Mouse (Mus musculus): ENCODE measurements at regions not wholly inside any gene's neighbourhood (a gene's known extent, or its start where the extent isn't known, plus 50 kb on each side); places are given as distances from the start of the nearest gene placed in this dataset.

DNA sequence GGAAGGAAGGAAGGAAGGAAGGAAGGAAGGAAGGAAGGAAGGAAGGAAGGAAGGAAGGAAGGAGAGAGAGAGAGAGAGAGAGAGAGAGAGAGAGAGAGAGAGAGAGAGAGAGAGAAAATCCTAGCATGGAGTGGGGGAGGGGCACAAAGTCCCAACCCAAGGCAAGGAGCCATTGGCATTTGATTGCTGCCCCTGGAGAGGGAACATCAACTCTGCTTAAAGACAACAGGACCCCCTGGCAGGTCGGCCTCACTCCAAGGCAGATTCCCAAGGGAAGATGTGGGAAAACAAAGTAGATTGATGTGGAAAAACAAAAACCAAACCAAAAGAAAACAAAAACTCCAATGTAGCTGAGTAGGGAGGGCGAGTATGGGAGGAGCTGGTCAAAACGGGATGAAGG, 49.9 kb upstream of the Fzd10 start:
- no peak for DNase-seq (ENCODE audit: low spot score)

DNA sequence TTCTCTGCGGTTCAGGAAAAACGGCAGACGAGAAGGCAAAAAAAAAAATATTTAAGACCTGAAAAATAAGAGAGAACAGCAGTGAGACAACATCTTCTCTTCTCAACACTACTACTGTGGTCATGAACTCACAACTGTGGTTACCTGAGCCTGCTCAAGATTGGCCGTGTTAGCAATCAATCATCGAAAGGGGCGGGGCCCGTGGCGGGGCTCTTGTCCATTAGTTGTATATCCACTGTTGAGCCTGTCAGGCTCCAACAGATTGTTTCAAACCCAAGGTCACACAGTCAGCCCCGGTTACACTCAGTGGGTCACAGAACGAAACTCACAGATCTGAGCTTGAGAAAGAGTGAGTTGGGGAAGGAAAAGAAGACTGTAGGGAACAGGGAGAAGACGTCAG, 50.8 kb upstream of the Fzd10 start:
- DNase-seq (ENCODE audit: low spot score): no peak

DNA sequence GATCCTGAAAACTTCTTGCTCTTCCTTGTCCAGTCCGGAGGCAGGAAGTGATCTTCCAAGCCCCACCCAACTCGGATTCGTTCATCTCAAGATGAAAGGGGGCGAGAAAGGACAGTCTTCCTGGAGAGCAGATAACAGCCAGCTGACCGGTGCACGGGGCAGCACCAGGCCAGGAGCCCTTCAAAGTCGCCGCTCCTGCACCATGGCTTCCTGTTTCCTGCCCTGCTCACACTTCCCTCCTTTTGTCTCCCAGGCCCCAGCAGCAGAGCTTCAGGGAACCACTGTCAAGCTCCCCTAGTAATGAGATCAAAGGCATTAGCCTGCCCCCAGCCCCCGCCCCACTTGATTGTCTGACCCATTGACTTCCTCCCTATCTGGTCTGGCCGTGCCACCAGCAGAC, 58.6 kb upstream of the Fzd10 start:
- DNase-seq (ENCODE audit: low spot score): no peak

DNA sequence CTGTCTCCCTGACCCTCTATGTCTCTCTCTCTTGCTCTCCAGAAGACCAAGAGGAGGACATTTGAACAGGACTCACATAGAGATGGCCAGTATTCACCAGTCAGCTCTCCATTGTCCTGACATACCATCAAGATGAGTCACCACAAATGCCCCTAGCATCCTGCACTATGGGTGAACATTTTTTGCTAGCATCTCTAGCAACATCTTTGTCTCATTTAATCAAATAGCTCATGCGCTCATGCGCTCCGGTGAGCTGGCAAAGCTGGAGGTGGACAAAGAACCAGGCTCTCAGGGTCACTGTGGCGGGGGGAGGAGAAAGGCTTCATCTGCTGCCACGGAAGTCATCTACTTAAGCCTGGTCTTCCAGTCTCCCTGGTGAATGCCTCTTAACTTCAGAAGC, 62.0 kb upstream of the Fzd10 start:
- no peak for DNase-seq (ENCODE audit: low spot score)

DNA sequence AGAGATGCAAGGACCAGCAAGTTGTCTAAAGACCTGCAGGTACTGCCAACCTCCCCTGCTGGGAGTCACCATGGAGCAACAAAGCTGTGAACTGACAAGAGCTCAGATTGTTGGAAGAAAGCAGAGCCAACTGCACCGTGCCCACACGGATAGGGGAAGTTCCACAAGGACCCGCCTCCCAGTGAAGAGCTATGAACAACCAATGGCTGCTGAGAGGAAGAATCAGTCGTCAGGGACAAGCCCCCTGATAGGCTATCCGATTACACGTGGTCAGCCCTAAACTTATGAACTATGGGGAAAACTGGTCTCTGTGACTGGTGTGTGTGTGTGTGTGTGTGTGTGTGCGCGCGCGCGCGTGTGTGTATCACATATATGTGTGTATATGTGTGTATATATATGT, 63.4 kb upstream of the Fzd10 start:
- no peak for DNase-seq (ENCODE audit: low spot score)

DNA sequence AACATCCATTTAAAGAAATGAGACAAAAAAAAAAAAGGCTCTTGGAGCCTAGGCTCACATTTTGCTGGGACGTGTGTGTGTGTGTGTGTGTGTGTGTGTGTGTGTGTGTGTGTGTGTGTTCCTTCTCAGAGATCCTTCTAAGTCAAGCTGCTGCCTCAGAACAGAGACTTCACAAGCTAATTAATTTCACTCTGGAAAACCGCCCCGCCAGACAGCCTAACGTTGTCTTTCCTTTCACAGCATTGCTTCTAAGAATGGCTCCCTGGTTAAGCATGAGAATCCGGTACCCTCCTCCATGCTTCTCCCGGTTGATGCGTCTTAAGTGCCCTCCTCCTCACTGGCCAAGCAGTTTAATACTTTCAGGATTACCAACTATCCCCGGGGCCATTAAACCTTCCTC, 64.3 kb upstream of the Fzd10 start:
- no peak for DNase-seq (ENCODE audit: low spot score)

DNA sequence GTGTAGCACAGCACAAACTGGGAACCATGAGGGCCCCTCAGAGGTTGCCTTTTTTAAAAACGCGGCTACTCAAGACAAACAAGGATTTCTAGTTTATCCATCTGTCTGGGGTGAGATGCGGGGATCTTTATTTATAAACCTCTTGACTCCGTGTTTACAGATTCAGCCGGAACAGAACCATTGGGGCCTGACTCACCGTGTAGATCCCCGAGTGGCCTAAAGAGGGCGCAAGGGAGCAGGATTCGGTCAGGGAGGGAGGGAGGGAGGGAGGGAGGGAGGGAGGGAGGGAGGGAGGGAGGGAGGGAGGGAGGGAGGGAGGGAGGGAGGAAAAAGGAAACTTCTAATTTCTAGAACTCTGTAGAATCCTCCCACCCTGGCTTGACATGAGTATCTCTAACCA, 73.4 kb upstream of the Fzd10 start:
- DNase-seq (ENCODE audit: low spot score): no peak

DNA sequence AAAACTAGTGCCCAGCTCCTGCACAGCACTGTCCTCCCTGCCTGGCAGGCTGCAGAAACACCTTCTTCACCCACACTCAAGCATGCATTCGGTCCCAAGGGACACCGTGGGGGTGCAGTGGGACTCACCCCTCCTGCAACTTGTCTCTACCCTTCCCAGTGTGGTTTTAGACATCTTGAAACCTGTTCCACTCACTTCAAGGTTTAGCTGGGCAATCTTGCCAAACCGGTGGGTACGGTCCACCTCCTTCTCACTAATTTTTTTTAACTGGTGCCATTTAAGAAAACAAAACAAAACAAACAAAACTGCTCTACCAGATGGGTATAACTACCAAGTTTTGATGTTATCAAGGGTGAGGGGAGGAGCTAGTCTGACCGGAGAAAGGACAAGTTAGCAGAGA, 74.2 kb upstream of the Fzd10 start:
- DNase-seq (ENCODE audit: low spot score): no peak

DNA sequence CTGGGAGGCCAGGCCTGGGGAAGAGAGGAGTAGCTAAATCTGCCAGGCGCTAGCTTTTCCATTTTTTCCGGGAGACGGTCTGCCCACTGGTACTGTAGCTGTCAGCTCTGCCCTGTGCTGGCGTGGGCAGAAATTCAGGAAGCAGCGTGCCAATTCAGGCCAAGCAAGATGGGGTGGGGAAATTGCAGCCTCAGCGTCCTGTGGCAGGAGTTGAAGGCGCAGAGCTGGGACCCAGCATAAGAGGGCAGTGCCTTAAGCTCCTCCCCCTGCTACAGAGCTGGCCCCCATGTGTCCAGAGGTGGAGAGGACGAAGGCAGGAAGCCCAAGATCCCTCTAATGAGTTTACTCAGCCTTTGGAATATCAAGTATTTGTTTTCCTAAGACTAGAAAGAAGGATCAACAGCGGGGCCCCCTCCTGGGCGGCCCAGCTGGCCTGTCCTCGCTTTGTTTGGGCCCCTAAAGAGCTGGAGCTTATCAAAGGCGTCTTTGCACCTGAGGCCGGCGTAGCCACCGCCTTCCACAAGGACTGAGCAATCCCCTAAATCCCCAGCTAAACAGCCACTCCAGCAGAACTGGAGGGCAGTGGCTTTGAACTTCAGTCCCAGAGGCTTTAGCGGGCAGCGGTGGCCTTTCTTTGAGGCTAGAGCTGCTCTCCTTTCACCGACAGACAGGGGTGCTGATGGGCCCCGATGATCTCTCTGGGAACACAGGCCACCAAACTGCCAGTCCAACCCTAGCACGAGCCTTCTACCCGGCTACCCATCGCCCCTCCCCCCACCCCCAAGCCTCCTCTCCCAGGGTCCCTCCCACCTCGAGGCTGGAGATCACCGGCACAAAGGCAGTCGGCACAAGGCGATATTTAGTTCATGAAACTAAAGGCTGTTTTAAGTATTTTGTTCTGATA, 76.0 kb upstream of the Fzd10 start:
- DNase-seq (ENCODE audit: low spot score): no peak

DNA sequence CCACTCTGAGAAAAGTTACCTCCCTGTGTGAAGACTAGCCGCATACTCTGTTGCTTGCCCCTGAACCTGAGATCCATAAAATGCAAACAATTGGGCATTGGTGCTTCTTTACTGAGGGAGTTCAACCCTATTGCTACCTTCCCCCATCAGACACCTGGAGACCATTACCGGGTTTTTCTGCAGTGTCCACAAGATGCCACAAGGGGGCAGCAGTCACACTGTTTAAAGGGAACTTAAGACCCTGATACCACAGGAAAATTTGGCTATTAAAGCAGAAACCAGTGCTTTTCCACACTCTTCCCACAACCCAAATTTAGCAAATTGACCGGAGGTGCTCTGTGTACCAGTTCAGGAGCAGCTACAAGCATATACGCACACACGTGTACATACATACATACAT, 78.0 kb upstream of the Fzd10 start:
- no peak for DNase-seq (ENCODE audit: low spot score)

DNA sequence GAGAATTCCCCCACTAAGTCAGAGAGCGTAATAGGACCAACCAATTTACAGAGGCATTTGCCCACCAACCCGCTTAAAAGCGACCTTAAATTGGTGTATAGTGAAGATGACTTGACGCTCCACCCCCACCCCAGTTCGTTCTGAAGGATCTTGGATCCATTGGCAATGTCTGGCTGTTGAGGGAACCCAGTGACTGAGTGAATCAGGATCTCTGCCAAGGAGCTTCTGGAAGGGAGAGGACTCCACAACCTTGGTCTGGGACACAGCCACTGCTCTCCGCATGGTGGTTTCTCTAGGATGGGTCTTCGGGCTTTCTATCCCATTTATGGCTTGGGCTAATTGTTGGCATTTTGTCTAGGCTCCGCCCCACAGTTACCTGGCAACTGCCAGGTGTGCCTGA, 83.3 kb upstream of the Fzd10 start:
- DNase-seq (ENCODE audit: low spot score): no peak

DNA sequence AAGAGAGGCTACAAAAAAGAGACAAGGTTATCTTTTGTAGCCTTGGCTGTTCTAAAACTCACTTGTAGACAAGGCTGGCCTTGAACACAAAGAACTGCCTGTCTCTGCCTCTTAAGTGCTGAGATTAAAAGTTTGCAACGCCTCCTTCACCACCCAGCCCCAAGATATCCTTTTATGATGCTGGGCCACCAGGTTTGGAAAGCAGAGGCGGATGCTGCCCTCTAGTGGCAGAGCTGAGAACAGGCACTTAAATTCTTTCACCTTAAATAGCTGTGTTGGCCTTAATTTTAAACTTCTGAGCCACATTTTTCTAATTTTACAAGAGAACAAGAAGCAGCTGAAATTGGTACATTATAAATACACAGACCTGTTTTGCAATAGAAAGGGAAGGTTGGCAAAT, 82.5 kb upstream of the Tmem132d start:
- peak; percentile 22 for DNase-seq (ENCODE audit: low spot score)

DNA sequence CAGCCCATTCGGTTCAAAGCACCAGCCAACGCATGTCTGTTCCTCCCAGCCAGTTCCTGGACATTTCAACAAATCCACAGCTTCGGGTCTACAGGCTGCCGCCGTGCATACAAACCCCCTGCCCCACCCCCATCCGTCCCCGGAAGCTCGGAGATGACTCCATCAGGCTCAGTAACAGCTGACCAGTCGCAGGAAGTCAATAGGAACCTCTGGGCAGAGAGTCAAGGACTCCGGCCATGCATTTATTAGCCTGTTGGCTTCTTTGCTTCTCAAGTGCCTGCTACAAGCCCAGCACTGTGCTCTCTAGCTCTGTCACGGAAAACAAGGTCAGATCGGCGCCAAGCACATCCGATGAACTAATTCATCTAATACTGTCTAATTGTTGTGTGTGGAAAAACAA, 80.4 kb upstream of the Tmem132d start:
- DNase-seq (ENCODE audit: low spot score): no peak

DNA sequence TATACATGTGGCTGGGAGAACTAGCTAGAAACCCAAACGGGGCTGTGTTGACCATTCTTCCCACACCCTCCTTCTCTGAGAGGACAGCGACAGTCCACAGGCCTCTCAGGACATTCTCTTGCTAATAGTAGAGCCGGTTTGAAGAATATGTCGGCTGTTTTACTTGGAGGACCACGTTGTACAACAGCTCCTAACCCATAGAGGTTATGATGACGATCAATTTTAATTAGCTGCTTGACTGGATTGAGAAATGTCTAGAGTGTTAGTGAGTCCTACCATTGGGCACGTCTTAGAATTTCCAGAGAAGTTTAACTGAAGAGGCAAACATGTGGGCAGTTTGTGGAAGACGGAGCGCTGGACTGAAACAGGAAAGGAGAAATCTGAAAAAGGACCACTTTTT, 79.7 kb upstream of the Tmem132d start:
- no peak for DNase-seq (ENCODE audit: low spot score)

DNA sequence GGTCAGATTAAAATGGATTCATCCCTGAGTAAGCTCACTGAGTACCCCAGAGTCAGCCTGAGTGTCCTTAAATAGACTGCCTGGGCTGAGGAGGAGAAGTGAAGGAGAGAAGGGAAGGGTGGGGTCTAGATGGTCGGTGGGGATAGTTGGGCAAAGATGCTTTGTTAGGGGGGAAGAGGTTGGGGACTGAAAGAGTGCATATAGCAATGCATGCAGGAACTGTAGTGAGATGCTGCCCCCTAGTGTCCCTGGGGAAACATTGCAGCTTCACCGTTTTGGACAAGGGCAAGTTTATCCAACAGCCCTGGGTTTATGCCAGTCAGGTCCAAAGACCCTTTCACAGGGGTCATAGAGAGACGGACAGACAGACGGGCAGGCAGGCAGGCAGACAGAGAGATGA, 71.6 kb upstream of the Tmem132d start:
- peak; percentile 18 for DNase-seq (ENCODE audit: low spot score)

DNA sequence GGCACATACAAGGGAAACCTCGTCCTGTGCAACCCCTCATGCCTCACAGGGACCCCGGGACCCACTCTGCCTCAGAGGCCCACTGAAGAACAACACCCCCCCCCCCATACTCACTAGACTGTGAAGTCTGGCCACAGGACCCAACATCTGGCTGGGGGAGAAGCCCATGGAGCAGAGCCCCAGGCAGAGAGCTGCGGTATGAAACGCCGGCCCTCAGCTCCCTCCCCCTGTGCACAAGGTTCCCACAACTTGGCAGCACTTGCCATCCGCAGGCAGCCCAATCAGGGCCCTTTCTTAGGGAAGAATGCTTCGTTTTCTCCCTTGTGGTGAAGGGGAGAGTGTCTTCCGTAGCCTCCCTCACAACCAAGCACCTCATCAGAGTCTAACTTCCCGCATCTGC, 66.6 kb upstream of the Tmem132d start:
- no peak for DNase-seq (ENCODE audit: low spot score)

DNA sequence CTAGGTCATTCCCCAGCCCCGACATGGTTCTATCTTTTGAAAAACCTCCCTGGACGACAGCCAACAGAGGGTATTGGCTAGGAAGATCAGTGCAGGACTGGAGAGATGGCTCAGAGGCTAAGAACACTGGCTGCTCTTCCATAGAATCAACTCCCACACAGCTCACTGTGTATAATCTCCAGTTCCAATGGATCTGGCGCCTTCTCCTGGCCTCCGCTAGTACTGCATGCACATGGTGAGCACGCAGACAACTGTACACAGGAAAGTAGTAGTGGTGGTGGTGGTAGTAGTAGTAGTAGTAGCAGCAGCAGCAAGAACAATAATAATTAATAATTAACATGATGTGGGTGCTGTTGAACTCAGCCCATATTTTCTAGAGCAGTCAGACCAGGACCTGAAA, 66.2 kb upstream of the Tmem132d start:
- no peak for DNase-seq (ENCODE audit: low spot score)

DNA sequence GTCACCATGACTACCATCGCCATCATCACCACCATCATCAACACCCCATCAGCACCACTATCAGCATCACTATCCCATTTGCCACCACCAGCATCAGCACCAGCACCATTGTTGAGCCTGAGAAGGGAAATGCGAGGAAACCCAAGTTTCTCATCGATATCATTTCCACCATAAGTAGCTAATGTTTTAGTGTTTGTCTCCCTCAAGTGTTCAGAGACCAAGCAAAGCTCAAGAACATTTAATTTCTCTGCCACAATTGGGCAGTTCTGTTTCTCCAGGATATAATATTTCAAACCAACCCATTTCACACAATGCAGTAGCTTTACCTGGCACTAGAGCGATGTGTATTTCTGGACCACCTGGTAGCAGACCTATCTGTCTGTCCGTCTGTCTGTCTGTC, 59.7 kb upstream of the Tmem132d start:
- DNase-seq (ENCODE audit: low spot score): no peak

DNA sequence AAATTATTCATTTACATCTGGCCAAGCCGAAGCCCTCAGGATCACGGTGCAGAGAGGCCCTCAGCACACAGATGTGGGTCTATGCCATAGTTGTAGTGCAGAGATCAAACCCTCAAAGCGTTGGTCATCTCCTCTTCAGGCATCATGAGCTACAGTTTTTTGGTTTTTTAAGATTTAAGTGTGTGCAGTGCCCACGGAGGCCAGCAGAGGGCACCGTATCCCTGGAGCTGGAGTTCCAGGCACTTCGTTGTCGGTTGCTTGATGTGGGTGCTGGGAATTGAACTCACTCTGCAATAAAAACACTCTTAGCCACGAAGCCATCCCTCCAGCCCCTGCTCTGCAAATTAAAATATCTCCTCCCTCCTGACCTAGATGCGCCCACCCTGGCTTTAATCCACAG, 58.3 kb upstream of the Tmem132d start:
- DNase-seq (ENCODE audit: low spot score): no peak

DNA sequence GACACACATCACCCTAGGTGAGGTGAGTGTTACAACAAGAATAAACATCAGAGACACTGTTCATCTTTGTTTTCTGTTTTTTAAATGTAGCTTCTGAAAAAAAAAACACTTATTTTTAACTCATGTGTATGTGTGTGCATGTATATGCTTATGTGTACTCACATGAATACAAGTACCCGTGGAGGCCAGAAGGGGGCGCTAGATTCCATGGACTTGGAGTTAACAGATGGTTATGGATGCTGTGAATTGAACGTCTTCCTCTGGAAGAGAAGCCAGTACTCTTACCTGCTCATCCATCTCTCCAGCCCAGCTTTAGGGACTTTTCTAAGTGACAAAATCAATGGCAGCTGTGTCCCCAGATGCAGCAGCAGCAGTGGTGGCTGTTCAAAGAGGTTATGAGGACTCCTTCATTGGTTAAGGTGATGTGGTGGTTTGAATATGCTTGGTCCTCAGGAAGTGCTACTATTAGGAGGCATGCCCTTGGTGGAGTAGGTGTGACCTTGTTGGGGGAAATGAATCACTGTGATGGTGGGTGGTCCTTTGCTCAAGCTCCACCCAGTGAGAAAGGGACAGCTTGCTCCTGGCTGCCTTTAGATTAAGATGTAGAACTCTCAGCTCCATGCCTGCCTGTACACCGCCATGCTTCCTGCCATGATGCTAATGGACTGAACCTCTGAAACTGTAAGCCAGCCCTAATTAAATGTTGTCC, 56.1 kb upstream of the Tmem132d start:
- no peak for DNase-seq (ENCODE audit: low spot score)

DNA sequence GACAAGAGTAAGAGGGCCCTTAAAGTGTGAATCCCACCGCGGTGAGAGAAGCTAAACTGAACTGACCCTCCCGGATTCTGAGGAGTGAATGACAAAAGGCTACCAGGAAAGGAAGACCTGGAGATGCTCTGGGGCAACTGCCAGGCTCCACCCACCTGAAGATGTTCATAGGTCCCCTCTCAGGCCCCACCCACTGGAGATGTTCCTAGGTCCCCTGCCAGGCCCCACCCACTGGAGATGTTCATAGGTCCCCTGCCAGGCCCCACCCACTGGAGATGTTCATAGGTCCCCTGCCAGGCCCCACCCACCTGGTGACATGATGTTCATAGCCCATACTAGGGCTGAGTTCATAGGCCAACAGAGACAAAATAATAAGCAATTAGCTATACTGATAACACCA, 54.5 kb upstream of the Tmem132d start:
- no peak for DNase-seq (ENCODE audit: low spot score)

DNA sequence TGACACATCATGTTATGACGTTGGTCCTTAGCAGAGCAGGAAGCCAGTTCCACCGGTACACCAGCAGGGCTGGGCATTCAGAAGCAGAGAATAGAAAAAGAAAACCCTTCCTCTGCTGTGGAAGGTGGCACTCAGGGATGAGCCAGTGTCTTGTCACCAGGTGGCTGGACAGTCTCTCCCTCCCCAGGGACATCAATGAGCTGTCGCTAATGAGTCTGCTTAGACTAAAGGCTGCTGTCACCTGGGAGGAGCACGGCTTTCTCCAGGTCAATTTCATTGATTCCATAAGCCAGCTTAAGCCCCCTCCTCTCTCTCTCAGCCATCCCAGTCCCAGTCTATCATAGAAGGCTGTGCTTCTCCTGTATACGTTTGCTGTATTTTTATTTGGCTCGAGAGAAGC, 51.2 kb upstream of the Tmem132d start:
- no peak for DNase-seq (ENCODE audit: low spot score)

DNA sequence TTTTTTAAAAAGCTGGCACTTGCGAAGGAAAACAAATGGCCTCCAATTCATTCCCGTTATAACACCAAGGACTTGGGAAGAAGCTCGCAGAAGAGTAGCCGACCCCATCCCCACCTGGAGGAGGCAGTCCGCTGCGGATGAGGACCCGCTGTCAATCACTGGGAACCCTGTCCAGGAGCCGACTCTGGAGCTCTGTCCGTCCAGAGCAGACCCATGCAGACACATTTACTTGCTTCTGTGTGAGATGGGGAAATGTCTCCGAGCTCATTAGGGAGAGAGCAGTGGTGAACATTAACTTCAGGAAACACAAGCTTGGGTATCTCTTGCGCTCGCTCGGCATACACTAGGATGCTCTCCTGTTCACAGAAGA, 50.5 kb upstream of the Tmem132d start:
- no peak for DNase-seq (ENCODE audit: low spot score)

Data from adipocyte (in vitro differentiated cells).